Mouse (Mus musculus): ENCODE measurements around the gene Rorb.
A peak's percentile ranks its signal among the peaks of the same experiment; 100 is the strongest.

Gene Rorb

DNA sequence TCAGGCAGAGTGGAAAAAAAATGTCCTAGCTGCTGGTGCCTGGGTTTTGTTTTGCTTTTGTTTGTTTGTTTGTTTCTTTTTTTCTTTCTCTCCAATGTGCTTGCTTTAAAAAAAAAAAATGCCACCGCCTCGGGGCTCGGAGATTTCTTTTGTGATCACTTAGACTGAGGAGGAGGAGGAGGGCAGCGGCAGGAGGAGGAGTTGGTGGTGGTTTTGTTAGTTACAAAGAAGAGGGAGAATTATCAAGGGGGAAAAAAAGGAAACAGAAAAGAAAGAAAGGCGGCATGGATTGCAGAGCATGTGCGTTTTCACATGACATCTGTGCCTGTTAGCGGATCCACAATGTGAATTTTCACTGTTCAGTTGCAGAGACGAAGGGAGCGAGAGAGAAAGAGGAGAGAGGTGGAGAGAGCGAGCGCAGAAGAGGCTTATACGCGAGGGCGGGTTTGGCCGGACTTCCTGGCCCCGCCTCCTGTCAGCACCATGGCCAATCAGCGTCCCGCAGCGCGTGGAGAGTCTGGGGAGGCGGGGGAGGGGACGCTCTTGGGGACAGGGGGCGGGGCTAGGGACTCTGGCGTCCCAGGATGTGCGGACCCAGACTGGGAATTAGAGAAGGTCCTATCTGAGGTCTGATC, at the start of gene Rorb:
Gene Rorb (minus strand): TSS at position 404 of the 635 bp plus-strand sequence.
- peak; percentile 78 to 85 for DNase-seq

DNA sequence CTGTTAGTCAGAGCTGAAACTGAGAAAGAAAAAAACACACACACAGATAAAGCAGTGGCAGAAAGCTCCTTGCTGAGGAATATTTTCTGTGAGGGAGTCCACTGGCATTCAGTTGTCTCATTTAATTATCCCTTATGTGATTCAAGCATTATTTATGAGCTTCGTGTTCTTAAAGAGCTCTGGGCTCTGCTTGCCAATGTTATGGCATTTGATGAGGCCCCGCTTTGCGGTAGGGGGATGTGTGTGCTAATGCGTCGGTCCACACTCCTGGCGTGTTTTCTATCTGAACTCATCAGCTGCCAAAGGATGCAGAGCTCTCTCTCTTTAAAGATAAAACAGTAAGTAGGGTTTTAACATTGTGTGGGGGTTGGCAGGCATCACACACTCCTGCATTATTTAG, 37.9 kb upstream of the Rorb start:
- DNase-seq: no peak

DNA sequence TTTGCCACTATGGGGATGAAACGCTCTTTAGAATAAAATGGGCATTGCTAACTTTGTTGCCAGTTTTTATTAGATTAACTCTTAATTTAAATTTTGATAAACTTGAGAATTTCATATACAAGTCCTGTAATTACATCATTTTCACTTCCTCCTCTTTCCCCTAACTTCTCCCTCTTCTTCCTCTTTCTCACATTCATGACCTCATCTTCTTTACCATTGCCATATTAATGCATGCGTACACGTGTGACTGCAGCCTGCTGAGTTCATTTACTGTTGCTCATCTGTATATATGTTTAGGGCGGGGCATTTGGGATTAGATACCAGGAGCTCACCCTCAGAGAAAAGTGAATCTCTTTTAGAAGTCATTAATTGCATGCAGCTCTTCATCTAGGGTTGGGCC, 33.5 kb upstream of the Rorb start:
- DNase-seq: no peak

DNA sequence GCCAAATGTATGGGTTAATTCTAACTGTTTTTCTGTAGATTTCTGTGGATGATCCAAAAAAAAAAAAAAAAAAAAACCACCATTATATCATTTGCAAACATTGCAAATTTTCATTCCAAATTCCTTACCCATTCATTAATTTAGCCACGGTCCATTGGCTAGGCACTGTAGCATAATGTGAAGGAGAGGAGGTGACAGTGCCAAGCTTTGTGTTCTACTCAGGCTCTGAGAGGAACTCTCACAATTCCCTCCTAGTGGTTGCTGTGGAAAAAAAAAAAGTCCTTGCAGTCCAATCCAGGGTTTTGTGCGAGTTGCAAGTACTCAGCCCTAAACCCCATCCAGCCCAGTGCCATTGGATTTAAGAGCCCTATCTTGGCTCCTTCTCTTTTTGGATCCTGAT, 25.9 kb upstream of the Rorb start:
- DNase-seq: no peak

DNA sequence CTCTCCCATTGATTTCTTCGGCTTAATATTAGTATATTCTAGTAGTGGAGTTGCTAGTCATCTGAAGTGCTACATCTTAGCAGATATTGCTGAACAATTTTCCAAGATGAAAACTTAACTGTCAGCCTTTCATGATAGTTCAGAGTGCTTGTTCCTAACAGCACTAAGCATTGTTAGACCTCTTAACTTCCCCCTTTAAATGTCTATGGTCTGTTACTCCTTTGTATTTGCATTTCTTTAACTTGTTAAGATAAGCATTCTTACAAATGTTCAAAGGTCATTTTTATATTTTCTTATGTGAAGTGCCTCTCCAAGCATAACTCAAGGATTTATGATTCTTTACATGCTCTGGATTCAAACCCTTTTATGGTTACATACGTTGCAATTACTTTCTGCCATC, 24.8 kb upstream of the Rorb start:
- DNase-seq: no peak

DNA sequence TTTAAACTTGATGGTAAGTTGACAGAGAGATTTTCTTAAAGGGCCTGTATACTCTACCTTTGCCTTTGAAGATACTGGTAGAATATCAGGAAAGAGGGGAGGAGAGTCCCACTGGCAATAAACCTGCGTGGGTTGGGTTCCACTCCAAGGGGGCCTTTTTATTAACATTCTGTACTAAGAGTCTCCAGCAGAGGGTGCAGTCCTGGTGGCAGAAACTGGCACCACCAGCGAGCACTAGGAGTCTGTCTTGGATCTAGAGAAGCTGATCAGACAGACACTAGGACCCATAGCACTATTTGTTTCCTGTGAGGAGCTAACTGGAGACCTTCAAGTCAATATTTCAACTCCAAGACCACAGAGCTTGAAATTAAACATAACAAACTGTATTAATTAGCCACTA, 11.3 kb upstream of the Rorb start:
- no peak for DNase-seq

DNA sequence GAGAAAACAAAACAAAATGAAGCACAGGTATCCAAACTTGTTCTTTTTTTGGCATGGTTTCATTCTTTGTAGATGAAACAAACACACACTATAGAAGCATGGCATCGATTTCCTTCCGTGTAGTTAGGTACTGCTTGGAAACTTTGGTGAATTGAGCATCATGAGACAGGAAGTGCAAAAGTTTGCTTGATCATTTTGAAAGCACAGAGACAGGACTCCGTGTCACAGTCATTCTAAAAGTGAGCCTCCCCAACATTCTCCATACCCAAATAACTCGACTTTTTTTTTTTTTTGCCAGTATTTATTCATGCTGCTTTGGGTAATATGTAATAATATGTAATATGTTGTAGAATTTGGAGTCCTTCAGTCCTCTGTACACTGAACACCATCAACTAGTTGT, 1.2 kb upstream of the Rorb start:
- no peak for DNase-seq

DNA sequence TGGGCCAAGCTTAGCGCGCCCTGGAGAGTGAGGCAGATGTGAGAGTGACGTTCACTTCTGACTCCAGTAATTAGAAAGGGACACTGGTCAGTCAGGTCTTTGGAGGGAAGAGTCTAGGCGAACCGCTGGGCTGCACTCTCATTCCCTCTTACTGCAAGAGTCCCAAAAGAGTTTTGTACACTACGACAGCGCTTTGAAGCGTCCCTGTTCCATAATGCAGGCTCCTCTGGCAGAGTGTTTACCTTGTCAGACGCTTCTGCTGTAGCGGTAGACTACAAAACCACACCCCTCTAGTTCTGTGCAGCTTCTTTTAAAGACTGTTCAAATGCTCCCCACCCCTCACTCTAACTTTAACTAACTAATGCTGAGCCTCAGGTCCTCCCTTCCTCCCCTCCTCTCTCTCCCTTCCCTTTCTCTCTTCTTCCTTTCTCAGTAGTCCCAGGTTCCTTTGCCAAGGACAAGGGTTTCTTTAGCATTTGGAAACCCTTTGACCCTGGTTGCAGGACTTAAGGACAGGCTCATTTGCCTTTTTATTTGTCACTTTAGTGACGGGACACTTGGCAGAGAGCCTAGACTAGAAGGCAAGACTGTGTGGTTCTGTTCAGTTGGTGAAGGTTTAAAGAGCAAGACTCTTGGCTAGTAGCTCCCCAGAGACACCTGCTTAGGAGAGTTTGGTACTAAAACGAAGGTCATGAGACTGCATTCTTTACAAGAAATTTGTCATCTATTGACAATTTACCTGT, 603 bp upstream of the Rorb start:
- DNase-seq: peak in 1 of 2 experiments; percentile 10

DNA sequence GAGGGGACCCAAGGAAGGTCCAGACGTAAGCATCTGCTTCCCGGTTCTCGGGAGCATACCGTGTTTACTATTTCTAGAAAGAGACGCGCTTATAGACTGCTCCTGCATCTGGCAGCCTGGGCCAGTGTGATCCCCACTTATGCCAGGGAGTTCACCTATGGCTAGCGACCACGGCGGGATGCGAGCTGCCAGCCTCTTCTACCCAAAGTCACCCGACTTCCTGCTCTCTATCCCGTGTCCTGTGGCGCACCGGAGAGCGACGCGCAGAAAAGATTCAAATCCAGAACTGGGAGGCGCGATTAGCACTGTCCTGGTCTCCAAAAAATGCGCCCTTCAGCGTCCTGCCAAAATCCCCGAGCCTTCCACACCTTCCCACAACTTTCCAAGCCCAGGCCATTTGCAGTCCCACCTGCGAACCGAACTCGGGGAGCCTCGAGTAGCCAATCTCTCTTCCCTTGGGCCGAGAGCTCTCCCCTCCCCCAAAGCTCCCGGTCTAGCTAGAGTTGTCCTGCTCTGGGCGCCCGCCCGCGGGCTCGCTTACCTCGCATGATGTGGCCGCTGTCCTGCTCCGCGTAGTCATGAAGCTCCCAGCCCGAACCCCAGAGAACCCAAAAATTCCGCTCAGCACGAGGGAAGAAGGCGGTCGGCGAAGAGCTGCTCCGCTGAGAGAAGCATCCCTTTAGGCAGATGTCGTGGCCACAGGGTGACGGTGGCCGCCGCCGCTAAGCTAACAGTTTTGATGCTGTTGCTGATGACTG, 806 bp downstream of the Rorb start:
- peak; percentile 11 to 46 for DNase-seq

DNA sequence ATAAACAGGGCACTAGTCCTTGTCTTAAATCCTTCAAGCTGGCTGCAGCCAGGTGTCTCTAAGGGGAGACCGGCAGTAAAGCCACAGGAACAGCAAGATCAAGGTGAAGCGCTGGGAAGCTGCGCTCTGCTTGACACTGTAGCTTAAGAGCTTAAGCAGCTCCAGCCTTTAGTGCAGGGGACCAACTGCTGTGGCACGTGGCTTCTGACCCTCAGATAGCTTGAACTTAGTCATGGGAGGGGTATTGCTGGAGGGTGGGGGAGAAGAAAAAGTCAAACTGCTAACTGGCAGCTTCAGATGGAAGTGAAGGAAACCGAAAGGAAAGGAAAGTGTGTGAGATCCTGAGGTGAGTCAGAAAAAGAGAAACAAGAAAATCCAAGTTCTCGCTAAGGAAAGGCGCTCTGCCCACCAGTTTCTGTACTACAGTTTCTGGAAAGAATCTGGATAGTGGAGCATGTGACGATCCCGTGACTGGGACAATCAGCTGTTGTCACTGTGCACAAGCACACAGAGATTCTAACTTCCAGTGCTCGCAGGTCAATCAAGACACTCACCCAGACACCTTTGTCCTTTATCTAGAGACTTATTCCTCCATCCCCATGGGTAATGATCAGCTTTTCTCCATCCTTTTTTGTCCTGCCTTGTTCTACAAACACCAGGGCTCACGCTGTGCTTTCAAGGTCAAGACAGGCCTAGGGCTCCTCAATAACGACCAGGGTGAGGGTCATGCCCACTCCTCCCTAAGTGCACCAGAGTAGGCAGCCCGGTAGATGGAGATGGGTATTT, 2.2 kb downstream of the Rorb start:
- no peak for DNase-seq

DNA sequence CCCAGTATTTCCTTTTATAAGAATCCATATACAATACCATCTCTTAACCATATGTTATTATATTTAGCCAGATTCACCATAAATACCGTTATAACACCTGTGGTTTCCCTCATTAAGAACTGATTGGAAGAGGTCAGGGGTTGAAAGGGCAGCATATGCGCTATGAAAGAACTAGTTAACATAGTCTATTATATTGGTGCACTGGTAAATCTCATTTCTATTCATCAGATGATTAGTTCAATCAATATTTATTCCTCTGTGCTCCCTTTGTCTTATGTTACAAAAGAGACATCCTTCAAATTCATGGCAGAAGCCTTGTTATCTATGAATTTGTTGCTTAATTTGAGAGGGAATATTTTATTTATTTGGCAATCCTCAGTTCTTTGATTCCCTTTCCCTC, 6.4 kb downstream of the Rorb start:
- no peak for DNase-seq

DNA sequence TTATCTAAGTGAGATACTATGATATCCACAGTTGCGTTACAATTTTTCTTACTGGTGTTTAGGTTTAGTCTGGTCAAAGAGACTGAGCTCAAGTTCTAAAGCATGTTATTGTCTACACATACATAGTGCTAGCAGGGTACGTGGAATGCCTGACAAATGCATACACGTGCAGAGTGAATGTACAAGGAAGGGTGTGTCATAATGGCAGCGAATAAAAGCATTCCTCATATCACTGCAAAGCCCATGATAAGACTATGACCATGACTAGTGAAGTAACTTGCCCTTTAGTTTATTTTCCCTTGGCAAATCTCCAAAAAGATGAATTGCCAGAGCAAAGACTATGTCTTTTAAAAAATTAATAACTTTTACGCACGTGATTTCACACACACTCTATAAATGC, 13.8 kb downstream of the Rorb start:
- DNase-seq: no peak

DNA sequence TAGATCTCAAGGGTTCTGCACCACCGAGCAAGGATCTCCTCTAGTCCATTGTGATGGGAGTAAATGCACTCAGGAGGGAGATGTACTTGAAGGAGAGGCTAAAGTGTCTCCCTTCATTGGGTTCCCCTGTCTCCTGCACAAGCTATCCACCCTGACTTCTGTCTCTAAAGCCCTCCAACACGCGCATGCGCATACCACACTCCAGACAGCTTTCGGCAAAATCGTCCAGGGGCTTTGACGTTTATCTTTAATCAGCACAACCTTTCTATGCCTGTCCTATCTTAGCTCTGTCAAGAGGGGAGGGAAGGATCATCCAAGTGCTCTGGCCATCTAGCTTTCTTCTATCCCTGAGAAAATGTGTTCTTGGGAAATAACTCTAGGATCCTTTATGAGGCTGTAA, 21.6 kb downstream of the Rorb start:
- DNase-seq: no peak

DNA sequence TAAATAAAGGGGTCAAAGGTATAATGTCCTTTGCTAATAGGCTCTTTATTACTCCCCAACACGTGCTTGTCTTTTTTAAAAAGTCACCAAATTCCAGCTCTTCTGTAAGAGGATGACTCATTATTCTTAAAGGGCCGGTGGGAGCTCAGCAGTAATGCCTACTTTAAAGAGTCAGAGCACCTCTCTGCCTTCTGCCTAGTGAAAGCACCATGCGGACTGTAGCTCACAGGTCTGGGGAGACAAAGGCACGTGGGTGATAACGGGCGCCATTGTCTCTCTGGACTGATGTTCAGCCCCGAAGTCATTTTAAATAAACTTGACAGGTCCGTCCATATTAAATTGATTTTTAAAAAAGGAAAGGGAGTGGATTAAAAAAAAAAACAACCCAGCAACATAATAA, 33.1 kb downstream of the Rorb start:
- DNase-seq: no peak

DNA sequence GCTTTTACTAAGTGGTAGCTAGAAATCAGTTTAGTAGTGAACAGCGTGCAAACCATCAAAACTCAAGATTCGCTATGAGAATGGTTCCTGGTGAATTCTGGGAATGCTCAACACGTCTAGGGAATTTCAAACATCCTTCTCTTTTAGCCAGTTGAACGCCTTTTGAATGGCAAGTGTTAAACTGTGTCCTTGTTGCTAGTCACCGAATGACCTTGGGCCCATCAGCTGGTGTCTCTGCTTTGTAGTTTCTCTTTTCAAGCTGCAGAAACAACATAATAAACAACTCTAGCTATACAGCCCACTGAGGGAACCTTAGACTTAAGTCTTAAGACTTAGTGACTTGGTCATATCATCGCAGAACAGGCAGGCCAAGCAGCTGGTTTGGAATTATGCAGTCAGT, 36.2 kb downstream of the Rorb start:
- no peak for DNase-seq

DNA sequence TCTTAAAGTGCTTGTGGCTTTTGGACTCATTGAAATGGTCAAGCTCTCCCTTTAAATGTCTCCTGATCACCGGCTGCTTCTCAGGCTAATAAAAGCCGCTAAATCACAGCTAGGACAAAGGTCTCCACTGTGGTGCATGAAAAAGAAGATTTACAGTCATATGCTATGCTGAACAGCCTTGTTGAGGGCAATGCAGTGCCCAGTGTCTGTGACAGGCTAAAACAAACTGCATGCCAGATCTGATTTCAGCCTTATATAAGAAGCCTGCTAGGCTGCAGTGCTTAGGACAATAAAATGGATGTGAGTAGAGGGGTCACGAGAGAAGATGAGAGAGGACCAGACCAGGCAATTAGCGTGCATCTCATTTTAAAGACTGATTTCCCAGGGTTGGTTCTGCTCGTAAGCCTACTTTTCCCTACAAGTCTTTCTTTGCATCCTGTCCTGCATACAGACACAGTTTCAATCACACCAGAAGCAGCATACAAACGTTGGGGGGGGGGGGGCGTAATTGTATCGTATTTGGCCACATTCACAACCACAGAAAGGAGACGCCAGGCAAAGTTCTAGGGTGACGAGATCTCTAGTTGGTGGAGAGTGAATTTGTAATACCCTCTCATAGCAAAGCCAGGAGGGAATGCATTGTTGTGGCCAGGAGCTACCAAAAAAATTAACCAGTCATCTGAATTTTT, 52.1 kb downstream of the Rorb start:
- DNase-seq: no peak

DNA sequence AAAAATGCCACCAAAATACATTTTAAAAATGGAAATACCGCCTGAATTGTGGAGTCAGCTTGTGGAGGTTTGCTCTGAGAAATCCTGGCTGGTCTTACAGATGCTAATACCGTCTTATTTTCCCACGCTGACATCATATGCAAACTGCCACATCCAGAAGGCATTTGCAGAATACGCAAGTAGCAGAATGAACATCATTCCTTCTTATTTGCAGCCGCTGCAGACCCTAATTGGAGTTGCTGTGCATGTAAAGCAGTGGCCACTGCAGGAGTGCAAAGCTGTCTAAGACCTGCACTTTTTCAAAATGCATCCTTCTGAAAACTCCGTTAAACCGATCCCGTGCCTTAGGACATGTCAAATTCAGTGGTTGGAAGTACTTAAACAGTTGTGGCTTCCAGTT, 52.8 kb downstream of the Rorb start:
- DNase-seq: no peak

DNA sequence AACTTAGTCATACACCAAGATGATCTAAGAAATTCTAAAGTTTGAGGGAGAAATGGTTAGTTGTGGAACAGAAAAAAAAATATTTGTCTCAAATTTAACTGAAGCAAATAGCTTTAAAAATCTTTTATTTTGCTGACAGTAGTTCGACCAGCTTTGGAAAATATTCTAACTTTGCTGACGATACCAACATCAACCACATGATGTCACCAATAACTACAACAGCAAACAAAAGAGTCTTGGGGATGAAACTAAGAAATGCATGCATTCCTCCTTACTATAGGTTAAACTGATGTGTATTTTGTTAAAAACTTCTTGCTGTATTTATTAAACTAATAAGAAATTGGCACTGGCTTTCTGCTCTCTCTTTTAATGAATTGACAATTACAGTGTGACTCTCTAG, 67.9 kb downstream of the Rorb start:
- no peak for DNase-seq

DNA sequence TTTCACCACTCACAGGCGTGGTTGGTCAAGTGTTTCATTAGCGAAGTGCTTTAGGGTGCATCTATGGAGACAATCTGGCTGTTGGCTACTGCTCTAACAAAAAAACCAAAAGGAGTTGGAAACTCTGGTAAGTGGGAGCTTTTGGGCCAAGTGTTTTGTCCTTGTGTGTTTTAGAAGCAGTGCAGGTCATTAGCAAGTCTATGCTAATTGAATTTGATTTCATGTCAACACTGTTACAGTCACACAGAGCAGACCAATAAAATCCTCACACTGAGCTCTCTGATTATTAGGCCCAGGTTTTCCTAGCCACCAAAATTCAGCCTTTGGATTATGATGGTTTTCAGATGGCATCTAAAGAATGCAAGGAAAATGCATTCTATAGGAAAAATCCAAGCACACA, 70.2 kb downstream of the Rorb start:
- no peak for DNase-seq

DNA sequence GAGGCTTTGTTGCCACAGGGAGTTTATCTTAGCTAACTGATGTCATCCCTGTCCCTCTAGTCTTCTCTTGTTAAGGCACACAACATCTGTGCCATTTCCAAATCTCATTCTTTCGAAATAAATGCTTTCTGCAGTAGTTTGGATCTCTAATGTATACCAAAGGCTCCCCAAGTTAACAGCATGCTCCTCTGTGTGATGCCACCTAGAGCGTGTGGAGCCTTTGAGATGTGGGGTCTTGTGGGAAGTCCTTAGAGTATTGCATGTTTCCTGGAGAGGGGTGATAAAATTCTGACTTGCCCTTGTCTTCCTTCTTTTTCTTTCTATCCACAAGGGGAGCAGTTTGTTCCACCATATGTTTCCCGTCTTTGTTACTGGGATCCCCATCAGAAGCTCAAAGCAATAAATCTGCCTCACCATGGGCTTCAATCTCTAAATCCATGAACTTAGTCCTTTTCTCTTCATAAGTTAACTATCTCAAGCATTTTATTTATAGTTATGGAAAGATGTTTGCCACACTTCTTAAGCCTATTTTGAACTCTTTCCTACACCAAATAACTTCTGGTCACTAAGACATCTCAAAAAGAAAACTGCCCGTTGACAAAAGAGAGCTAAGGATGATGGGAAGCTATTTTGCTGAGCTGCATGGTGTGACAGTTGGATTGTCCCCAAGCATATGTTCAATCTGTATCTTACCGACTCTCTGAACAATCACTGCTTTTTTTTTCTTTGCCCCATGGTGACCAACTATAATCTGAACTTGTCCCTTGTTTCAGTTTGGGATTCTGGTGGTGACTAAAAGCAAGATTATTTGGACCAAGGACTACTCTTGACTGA, 76.3 kb downstream of the Rorb start:
- no peak for DNase-seq

DNA sequence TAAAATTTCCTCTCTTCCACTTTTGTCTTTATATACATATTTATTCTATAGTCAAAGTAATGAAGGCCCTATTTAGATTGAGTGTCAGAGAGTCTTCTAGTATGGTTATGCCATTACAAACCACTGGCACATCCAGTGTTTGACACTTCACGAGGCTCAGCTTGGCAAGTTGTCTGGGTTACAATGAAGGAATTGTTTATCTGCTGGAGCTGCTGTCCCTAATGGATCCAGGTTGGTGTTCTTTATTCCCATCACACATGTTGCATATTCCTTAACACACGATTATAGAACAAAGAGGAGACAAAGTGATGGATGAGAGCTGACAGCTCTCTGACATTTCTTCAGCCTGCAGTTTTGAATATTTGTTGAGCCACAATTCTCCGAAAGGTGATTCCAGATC, 77.0 kb downstream of the Rorb start:
- DNase-seq: no peak

DNA sequence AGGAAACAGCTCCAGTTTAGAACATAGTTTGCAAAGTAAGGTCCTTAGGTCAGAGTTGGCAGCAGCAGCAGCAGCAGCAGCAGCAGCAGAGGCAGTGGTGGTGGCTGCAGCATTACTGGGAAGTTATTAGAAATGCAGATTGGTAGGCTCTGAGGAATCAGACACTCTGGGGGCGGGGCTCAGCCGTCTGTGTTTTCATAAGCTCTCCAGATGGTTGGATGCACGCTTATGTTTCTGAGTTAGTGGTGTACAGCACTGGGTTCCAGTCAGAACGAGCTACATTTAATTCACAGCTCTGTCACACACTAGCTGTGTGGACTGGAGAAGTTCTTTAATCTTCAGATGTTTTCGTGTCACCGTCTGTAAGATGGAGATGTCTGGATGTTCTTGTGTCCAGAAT, 105.9 kb downstream of the Rorb start:
- DNase-seq: peak in 1 of 2 experiments; percentile 1
